Mouse (Mus musculus): ENCODE data around the gene Actl6b.
A peak's percentile ranks its signal among the peaks of the same experiment; 100 is the strongest.

DNA sequence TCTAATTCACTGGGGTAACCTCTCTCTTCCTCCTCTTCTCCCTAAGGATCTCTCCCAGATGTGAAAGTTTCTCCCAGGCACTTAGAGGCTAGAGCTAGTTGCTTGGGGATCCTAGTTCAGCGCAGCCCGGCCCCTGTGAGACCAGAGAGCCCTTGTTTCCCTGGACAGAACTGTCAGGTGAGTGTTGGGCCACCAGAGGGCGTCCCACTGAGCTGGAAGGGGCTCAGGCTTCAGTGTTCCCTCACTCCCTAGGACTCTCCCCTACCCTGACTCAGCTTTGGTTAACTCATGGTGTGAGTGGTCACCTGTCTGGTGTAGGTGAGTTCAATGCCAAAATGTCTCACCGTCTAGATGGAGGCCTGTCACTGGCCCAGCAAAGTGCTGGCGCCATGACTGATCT lies 34.9 kb upstream of the Actl6b start, which contains the start of gene Gigyf1:
- TF ChIP-seq CTCF (IDR thresholded peaks at IDR 0.05; ENCODE audit: borderline replicate concordance, control insufficient read depth, extremely low read depth, insufficient read depth, low read length, poor library complexity) (peak; percentile 68; the same call in 1 of the 2 replicates), POLR2A (IDR thresholded peaks at IDR 0.05; ENCODE audit: control insufficient read depth, extremely low read depth, insufficient read depth, low read length, poor library complexity) (no peak)
